Mouse (Mus musculus) MEL (cell line): ENCODE results near the gene Kat8. TPM values are rescaled to one million over a fixed set of nuclear protein-coding genes. Genes with fewer than 3 reads are reported as not detected.

Source experiments
- DNase-seq: peaks from one replicate; pipeline ENCODE4 v3.0.0; 2011; ENCODE audit warnings: low read depth, low spot score
- H3K27ac ChIP-seq: 2 replicates; pipeline ENCODE4 v1.5.1; 2012; ENCODE audit warnings: low read depth, mild to moderate bottlenecking, control low read depth, low read length, moderate library complexity; ENCODE audit not compliant: control insufficient read depth
- H3K27me3 ChIP-seq, 2 experiments: fragments of 150-350 bp in 1 of 2; sonication (generic) in 1 of 2; 2 replicates each; pipeline ENCODE4 v1.6.1; 2012; ENCODE audit warnings: low read length in 2 of 2, mild to moderate bottlenecking in 2 of 2, improper control_type of control experiment in 1 of 2, moderate library complexity in 1 of 2; ENCODE audit not compliant: insufficient read depth in 2 of 2, control insufficient read depth in 1 of 2
- H3K36me3 ChIP-seq, 2 experiments: 2 replicates each; pipeline ENCODE4 v1.6.1; 2012 to 2014; ENCODE audit warnings: low read length in 2 of 2, improper control_type of control experiment in 1 of 2, inconsistent platforms in 1 of 2, mild to moderate bottlenecking in 1 of 2; ENCODE audit not compliant: insufficient read depth in 2 of 2, control insufficient read depth in 1 of 2
- H3K4me1 ChIP-seq, 2 experiments: fragments of 150-350 bp in 1 of 2; sonication (generic) in 1 of 2; 2 replicates each; pipeline ENCODE4 v1.6.1; 2012; ENCODE audit warnings: low read length in 2 of 2, improper control_type of control experiment in 1 of 2, mild to moderate bottlenecking in 1 of 2; ENCODE audit not compliant: insufficient read depth in 2 of 2, control insufficient read depth in 1 of 2
- H3K4me3 ChIP-seq, 2 experiments: fragments of 150-350 bp in 1 of 2; sonication (generic) in 1 of 2; 2 replicates each; pipeline ENCODE4 v1.5.1; 2012; ENCODE audit warnings: low read depth in 2 of 2, low read length in 2 of 2, mild to moderate bottlenecking in 2 of 2, moderate library complexity in 2 of 2, control low read depth in 1 of 2, improper control_type of control experiment in 1 of 2; ENCODE audit not compliant: control insufficient read depth in 1 of 2, insufficient read depth in 1 of 2
- H3K79me2 ChIP-seq: 2 replicates; pipeline ENCODE4 v1.6.1; 2012; ENCODE audit warnings: mild to moderate bottlenecking, low read length, moderate library complexity; ENCODE audit not compliant: control insufficient read depth, poor library complexity, insufficient read depth
- H3K9ac ChIP-seq: 2 replicates; pipeline ENCODE4 v1.6.1; 2012; ENCODE audit warnings: low read depth, mild to moderate bottlenecking, control low read depth, low read length, moderate library complexity; ENCODE audit not compliant: control insufficient read depth, poor library complexity, severe bottlenecking
- H3K9me3 ChIP-seq: fragments of 150-350 bp; sonication (generic); replicated peaks from 2 replicates; pipeline ENCODE4 v1.6.1; 2012; ENCODE audit warnings: mild to moderate bottlenecking, low read length, improper control_type of control experiment, moderate library complexity; ENCODE audit not compliant: insufficient read depth
- CHD2 ChIP-seq: IDR thresholded peaks from 2 replicates; pipeline ENCODE4 v1.6.1; 2011; ENCODE audit warnings: low read length, improper control_type of control experiment
- E2F4 ChIP-seq: IDR thresholded peaks from 2 replicates; pipeline ENCODE4 v1.6.1; 2011; ENCODE audit warnings: low read depth, low read length, improper control_type of control experiment, borderline replicate concordance
- ELF1 ChIP-seq: IDR thresholded peaks from 2 replicates; pipeline ENCODE4 v1.6.1; 2014; ENCODE audit warnings: low read depth, mild to moderate bottlenecking, inconsistent platforms, low read length, improper control_type of control experiment, moderate library complexity
- EP300 ChIP-seq, 2 experiments: IDR thresholded peaks; 2 replicates each; pipeline ENCODE4 v1.6.1; 2011; ENCODE audit warnings: improper control_type of control experiment in 2 of 2, low read length in 2 of 2, low read depth in 1 of 2, mild to moderate bottlenecking in 1 of 2
- ETS1 ChIP-seq: IDR thresholded peaks from 2 replicates; pipeline ENCODE4 v1.6.1; 2012; ENCODE audit warnings: low read depth, mild to moderate bottlenecking, inconsistent platforms, low read length, improper control_type of control experiment, moderate library complexity
- GABPA ChIP-seq: IDR thresholded peaks from 2 replicates; pipeline ENCODE4 v1.6.1; 2012; ENCODE audit warnings: low read depth, mild to moderate bottlenecking, inconsistent platforms, low read length, improper control_type of control experiment, moderate library complexity
- GATA1 ChIP-seq: IDR thresholded peaks from 2 replicates; pipeline ENCODE4 v1.6.1; 2011; ENCODE audit warnings: low read depth, low read length, improper control_type of control experiment
- HCFC1 ChIP-seq: IDR thresholded peaks from 2 replicates; pipeline ENCODE4 v1.6.1; 2012; ENCODE audit warnings: low read depth, mild to moderate bottlenecking, inconsistent platforms, low read length, improper control_type of control experiment, moderate library complexity
- KAT2A ChIP-seq: conservative IDR thresholded peaks from 2 replicates; pipeline ENCODE4 v1.6.1; 2012; ENCODE audit warnings: low read depth, low read length, improper control_type of control experiment, inconsistent platforms
- MAFK ChIP-seq: IDR thresholded peaks from 2 replicates; pipeline ENCODE4 v1.6.1; 2011; ENCODE audit warnings: low read depth, mild to moderate bottlenecking, low read length, improper control_type of control experiment, borderline replicate concordance
- MAX ChIP-seq: IDR thresholded peaks from 2 replicates; pipeline ENCODE4 v1.6.1; 2011; ENCODE audit warnings: low read length, improper control_type of control experiment
- MAZ ChIP-seq: IDR thresholded peaks from 2 replicates; pipeline ENCODE4 v1.6.1; 2012; ENCODE audit warnings: low read depth, mild to moderate bottlenecking, inconsistent platforms, low read length, improper control_type of control experiment
- MEF2A ChIP-seq: IDR thresholded peaks from 2 replicates; pipeline ENCODE4 v1.6.1; 2014; ENCODE audit warnings: low read depth, mild to moderate bottlenecking, inconsistent platforms, low read length, improper control_type of control experiment; ENCODE audit not compliant: poor library complexity, insufficient replicate concordance, severe bottlenecking; ENCODE audit errors: extremely low read depth
- MXI1 ChIP-seq: IDR thresholded peaks from 2 replicates; pipeline ENCODE4 v1.6.1; 2011; ENCODE audit warnings: mild to moderate bottlenecking, low read depth, low read length, improper control_type of control experiment
- MYB ChIP-seq: IDR thresholded peaks from 2 replicates; pipeline ENCODE4 v1.6.1; 2011; ENCODE audit warnings: mild to moderate bottlenecking, low read depth, low read length, improper control_type of control experiment
- MYC ChIP-seq: IDR thresholded peaks from 2 replicates; pipeline ENCODE4 v1.6.1; 2011; ENCODE audit warnings: low read depth, mild to moderate bottlenecking, low read length, improper control_type of control experiment, moderate library complexity
- NELFE ChIP-seq: IDR thresholded peaks from 2 replicates; pipeline ENCODE4 v1.6.1; 2011; ENCODE audit warnings: low read depth, low read length, improper control_type of control experiment
- NRF1 ChIP-seq: IDR thresholded peaks from 2 replicates; pipeline ENCODE4 v1.6.1; 2014; ENCODE audit warnings: low read depth, mild to moderate bottlenecking, inconsistent platforms, low read length, improper control_type of control experiment, moderate library complexity; ENCODE audit not compliant: poor library complexity, insufficient read depth, severe bottlenecking
- POLR2AphosphoS2 ChIP-seq: IDR thresholded peaks from 2 replicates; pipeline ENCODE4 v1.6.1; 2011; ENCODE audit warnings: low read length, improper control_type of control experiment
- POLR2AphosphoS5 ChIP-seq: IDR thresholded peaks from 2 replicates; pipeline ENCODE4 v1.6.1; 2012; ENCODE audit warnings: low read depth, borderline replicate concordance, mild to moderate bottlenecking, inconsistent platforms, low read length, moderate library complexity, mixed read lengths
- RAD21 ChIP-seq: IDR thresholded peaks from 2 replicates; pipeline ENCODE4 v1.6.1; 2011; ENCODE audit warnings: mild to moderate bottlenecking, low read depth, low read length, improper control_type of control experiment
- RCOR1 ChIP-seq: IDR thresholded peaks from 2 replicates; pipeline ENCODE4 v1.6.1; 2012; ENCODE audit warnings: low read depth, mild to moderate bottlenecking, inconsistent platforms, low read length, improper control_type of control experiment
- SIN3A ChIP-seq: IDR thresholded peaks from 2 replicates; pipeline ENCODE4 v1.6.1; 2012; ENCODE audit warnings: low read length, improper control_type of control experiment, inconsistent platforms
- SMC3 ChIP-seq: IDR thresholded peaks from 2 replicates; pipeline ENCODE4 v1.6.1; 2011; ENCODE audit warnings: low read depth, low read length, improper control_type of control experiment
- TAL1 ChIP-seq: IDR thresholded peaks from 2 replicates; pipeline ENCODE4 v1.6.1; 2012; ENCODE audit warnings: mild to moderate bottlenecking, inconsistent platforms, low read length, moderate library complexity, mixed read lengths
- TBP ChIP-seq: IDR thresholded peaks from 2 replicates; pipeline ENCODE4 v1.8.0; 2011; ENCODE audit warnings: low read depth, low read length, improper control_type of control experiment
- TCF12 ChIP-seq: IDR thresholded peaks from 2 replicates; pipeline ENCODE4 v1.6.1; 2014; ENCODE audit warnings: low read depth, mild to moderate bottlenecking, inconsistent platforms, low read length, improper control_type of control experiment, moderate library complexity
- UBTF ChIP-seq: IDR thresholded peaks from 2 replicates; pipeline ENCODE4 v1.6.1; 2012; ENCODE audit warnings: low read depth, mild to moderate bottlenecking, inconsistent platforms, low read length, improper control_type of control experiment, moderate library complexity, borderline replicate concordance; ENCODE audit not compliant: insufficient read depth
- USF1 ChIP-seq: IDR thresholded peaks from 2 replicates; pipeline ENCODE4 v1.6.1; 2014; ENCODE audit warnings: low read depth, mild to moderate bottlenecking, inconsistent platforms, low read length, improper control_type of control experiment, moderate library complexity
- USF2 ChIP-seq, 2 experiments: IDR thresholded peaks; 2 replicates each; pipeline ENCODE4 v1.6.1; 2011 to 2012; ENCODE audit warnings: improper control_type of control experiment in 2 of 2, low read length in 2 of 2, borderline replicate concordance in 1 of 2, inconsistent platforms in 1 of 2, low read depth in 1 of 2, mild to moderate bottlenecking in 1 of 2; ENCODE audit not compliant: insufficient read depth in 1 of 2
- ZC3H11A ChIP-seq: IDR thresholded peaks from 2 replicates; pipeline ENCODE4 v1.6.1; 2012; ENCODE audit warnings: low read depth, mild to moderate bottlenecking, inconsistent platforms, low read length, improper control_type of control experiment
- ZMIZ1 ChIP-seq: IDR thresholded peaks from 2 replicates; pipeline ENCODE4 v1.6.1; 2012; ENCODE audit warnings: low read depth, mild to moderate bottlenecking, inconsistent platforms, low read length, improper control_type of control experiment, moderate library complexity
- ZNF384 ChIP-seq: IDR thresholded peaks from 2 replicates; pipeline ENCODE4 v1.6.1; 2012; ENCODE audit warnings: low read depth, mild to moderate bottlenecking, inconsistent platforms, low read length, improper control_type of control experiment
- polyA plus RNA-seq, 2 experiments: library from polyadenylated mRNA; stranded (reverse) in 1 of 2; unstranded in 1 of 2; fragments of >175 nt in 1 of 2; fragments of >200 nt in 1 of 2; gene quantifications; 2 replicates each; pipeline versions ENCODE4 v1.2.1 to v1.2.4; 2012; ENCODE audit warnings: low replicate concordance in 2 of 2, low read depth in 1 of 2; ENCODE audit not compliant: insufficient read length in 2 of 2, insufficient read depth in 1 of 2, missing spikeins in 1 of 2
- total RNA-seq: library from RNA; depleted of rRNA; stranded (reverse); fragments of 300-350 nt; gene quantifications from 2 replicates; pipeline ENCODE4 v1.2.3, GENCODE M21; 2012

Gene Kat8
- total and polyA plus RNA-seq, 3 experiments = 39.5 to 45.8 TPM; not detected in 1

GRCm38 (mm10) chr7:127899997-127900396 lies 12.3 kb upstream of the Kat8 start:
- TF ChIP-seq HCFC1 (no peak), RAD21 (no peak), USF1 (0 out of 2 replicates have a peak, but pooled peaks have one; percentile 13), ETS1 (peak; percentile 51), MYC (no peak), ZNF384 (no peak), MYB (no peak), UBTF (no peak), NRF1 (no peak), SIN3A (no peak; the same call in 1 of the 2 replicates), MAFK (no peak), E2F4 (no peak), ZMIZ1 (no peak), MXI1 (no peak; the same call in 1 of the 2 replicates), RCOR1 (no peak), GABPA (no peak), ELF1 (no peak), TAL1 (peak; percentile 37; the same call in 1 of the 2 replicates), MEF2A (no peak), USF2 (IDR thresholded peaks at IDR 0.05; ENCODE audit: borderline replicate concordance in 1 of 2, insufficient read depth in 1 of 2, low read depth in 1 of 2, low read length in 2 of 2) (no peak), POLR2AphosphoS2 (no peak), CHD2 (0 out of 2 replicates have a peak, but pooled peaks have one; percentile 11), SMC3 (no peak), EP300 (IDR thresholded peaks at IDR 0.05; ENCODE audit: low read depth in 1 of 2, low read length in 2 of 2) (peak in 1 of 2 experiments; percentile 59; a peak in 3 of 4 replicates), MAX (no peak), TBP (no peak), GATA1 (peak; percentile 55), POLR2AphosphoS5 (no peak), MAZ (no peak), NELFE (no peak), KAT2A (no peak), TCF12 (peak; percentile 47; the same call in 1 of the 2 replicates), ZC3H11A (no peak)
- TF ChIP-seq, all 39 proteins: peak for 7
- Histone ChIP-seq H3K27ac (peak overlapping the region; percentile 28), H3K9me3 (no peaks in the 10 kb centered on the region)

More at GRCm38 (mm10) chr7:127899997-127900396, 12.3 kb upstream of the Kat8 start:
- H3K79me2 ChIP-seq = peaks cover 3% of the 10 kb centered on the region; the same call in 1 of the 2 replicates
- H3K4me3 ChIP-seq = peak overlapping the region in 1 of 2 experiments; percentile 28; a peak in 2 of 4 replicates
- H3K4me1 ChIP-seq = peaks cover 23 to 46% of the 10 kb centered on the region in 2 experiments
- DNase-seq = peak; percentile 53
- no peaks in the 10 kb centered on the region for H3K27me3 ChIP-seq
- H3K9ac ChIP-seq = peak overlapping the region; percentile 2
- H3K36me3 ChIP-seq = peaks cover 0 to 27% of the 10 kb centered on the region in 2 experiments; a peak in 2 of 4 replicates
